Mouse (Mus musculus) embryonic facial prominence, embryonic 10.5 days (tissue): Measurements from ENCODE around the gene Tex29. TPM values are rescaled to one million over a fixed set of nuclear protein-coding genes. Genes with fewer than 3 reads are reported as not detected.

Experiments
- DNase-seq: peaks from one replicate; pipeline ENCODE4 v3.0.0-alpha.2; 2017; ENCODE audit warnings: low spot score
- H3K27ac ChIP-seq: fragments of 300-500 bp; sonication (generic); replicated peaks from 2 replicates; pipeline ENCODE4 v1.5.1; 2016; ENCODE audit warnings: mild to moderate bottlenecking
- H3K27me3 ChIP-seq: fragments of 300-500 bp; sonication (generic); replicated peaks from 2 replicates; pipeline ENCODE4 v1.6.1; 2016; ENCODE audit warnings: low read depth, mild to moderate bottlenecking; ENCODE audit not compliant: poor library complexity, severe bottlenecking
- H3K36me3 ChIP-seq: fragments of 300-500 bp; sonication (generic); replicated peaks from 2 replicates; pipeline ENCODE4 v1.6.1; 2016; ENCODE audit warnings: mild to moderate bottlenecking, moderate library complexity
- H3K4me1 ChIP-seq: fragments of 300-500 bp; sonication (generic); 2 replicates; pipeline ENCODE4 v1.6.1; 2016
- H3K4me3 ChIP-seq: fragments of 300-500 bp; sonication (generic); 2 replicates; pipeline ENCODE4 v1.5.1; 2016; ENCODE audit warnings: mild to moderate bottlenecking, moderate library complexity
- H3K9me3 ChIP-seq: fragments of 300-500 bp; sonication (generic); 2 replicates; pipeline ENCODE4 v1.6.1; 2016; ENCODE audit warnings: mild to moderate bottlenecking
- WGBS: fragments of 180-500 bp; shearing (Covaris S2); methylation state at CpG from one replicate; pipeline ENCODE4 v1.1.7; 2016; 5-methylcytosine and 5-hydroxymethylcytosine counted together
- polyA plus RNA-seq: library from polyadenylated mRNA; unstranded; fragments of >200 nt; fragmentation: Nextera tagmentation; extraction: Ambion mirVana; gene quantifications from 2 replicates; pipeline ENCODE4 v1.2.1, GENCODE M21; 2016

Gene Tex29
- polyA plus RNA-seq: not detected in 2 replicates

- WGBS: 83% methylated on average over 5 of the region's 5 CpGs
- DNase-seq: no peak
- Histone ChIP-seq H3K4me1 (peaks cover 12% of the 10 kb centered on the region), H3K9me3 (no peaks in the 10 kb centered on the region), H3K27ac (no peak within 1 kb of the TSS), H3K36me3 (peaks cover 9% of the 10 kb centered on the region), H3K27me3 (no peaks in the 10 kb centered on the region), H3K4me3 (no peak within 1 kb of the TSS)
Observed at GRCm38 (mm10) chr8:11840174-11840573, at the start of gene Tex29. Gene Tex29 (plus strand): TSS chr8:11840474.

- H3K27ac ChIP-seq: no peak overlapping the region
- H3K4me1 ChIP-seq: no peaks in the 10 kb centered on the region
- DNase-seq: no peak
- H3K9me3 ChIP-seq: no peaks in the 10 kb centered on the region
- no peaks in the 10 kb centered on the region for H3K27me3 ChIP-seq
- H3K4me3 ChIP-seq: no peak overlapping the region
- H3K36me3 ChIP-seq: peaks cover 82% of the 10 kb centered on the region
Observed at GRCm38 (mm10) chr8:11794956-11795355, 45.3 kb upstream of the Tex29 start.

DNA sequence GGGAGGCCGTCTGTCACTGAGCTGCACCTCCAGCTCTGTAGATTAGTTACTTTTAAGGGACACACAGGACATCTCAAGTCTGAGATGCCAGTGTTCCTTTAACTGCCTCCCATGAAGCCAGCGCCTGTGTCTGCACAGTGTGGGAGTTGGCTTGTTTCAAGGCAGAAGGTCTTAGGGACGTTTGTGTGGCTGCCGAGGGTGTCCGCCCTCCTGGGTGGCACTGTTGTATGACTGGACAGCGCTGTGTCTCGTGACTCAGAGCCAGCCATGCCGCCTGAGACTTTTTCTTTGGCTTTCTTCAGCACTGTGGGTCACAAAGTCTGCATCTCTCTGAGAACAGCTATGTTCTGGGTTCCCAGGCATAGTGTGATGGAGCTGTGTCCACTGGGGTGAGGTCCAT, 43.1 kb upstream of the Tex29 start:
- no peak overlapping the region for H3K27ac ChIP-seq
- H3K27me3 ChIP-seq: no peaks in the 10 kb centered on the region
- H3K4me3 ChIP-seq: no peak overlapping the region
- no peaks in the 10 kb centered on the region for H3K4me1 ChIP-seq
- H3K36me3 ChIP-seq: peaks cover 78% of the 10 kb centered on the region
- DNase-seq: no peak
- 86% methylated on average over 8 of the region's 8 CpGs for WGBS
- no peaks in the 10 kb centered on the region for H3K9me3 ChIP-seq

GRCm38 (mm10) chr8:11797729-11798479, 42.4 kb upstream of the Tex29 start:
- Histone ChIP-seq H3K4me3 (no peak overlapping the region), H3K36me3 (peaks cover 78% of the 10 kb centered on the region), H3K27ac (no peak overlapping the region), H3K27me3 (no peaks in the 10 kb centered on the region), H3K4me1 (no peaks in the 10 kb centered on the region), H3K9me3 (no peaks in the 10 kb centered on the region)
- DNase-seq: no peak
- 81% methylated on average over 14 of the region's 14 CpGs for WGBS

GRCm38 (mm10) chr8:11798480-11798867, 41.8 kb upstream of the Tex29 start:
- DNase-seq: no peak
- H3K4me1 ChIP-seq: no peaks in the 10 kb centered on the region
- H3K9me3 ChIP-seq: no peaks in the 10 kb centered on the region
- peaks cover 78% of the 10 kb centered on the region for H3K36me3 ChIP-seq
- H3K27ac ChIP-seq: no peak overlapping the region
- no peak overlapping the region for H3K4me3 ChIP-seq
- 86% methylated on average over 4 of the region's 4 CpGs for WGBS
- H3K27me3 ChIP-seq: no peaks in the 10 kb centered on the region

GRCm38 (mm10) chr8:11799098-11799497, 41.2 kb upstream of the Tex29 start:
- Histone ChIP-seq H3K27ac (no peak overlapping the region), H3K27me3 (no peaks in the 10 kb centered on the region), H3K36me3 (peaks cover 83% of the 10 kb centered on the region), H3K4me3 (no peak overlapping the region), H3K9me3 (no peaks in the 10 kb centered on the region), H3K4me1 (no peaks in the 10 kb centered on the region)
- no peak for DNase-seq
- 89% methylated on average over 3 of the region's 3 CpGs for WGBS

- 95% methylated on average over 7 of the region's 7 CpGs for WGBS
- no peak for DNase-seq
- peaks cover 89% of the 10 kb centered on the region for H3K36me3 ChIP-seq
- H3K4me1 ChIP-seq: no peaks in the 10 kb centered on the region
- no peaks in the 10 kb centered on the region for H3K9me3 ChIP-seq
- H3K4me3 ChIP-seq: no peak overlapping the region
- H3K27me3 ChIP-seq: no peaks in the 10 kb centered on the region
- H3K27ac ChIP-seq: no peak overlapping the region
Observed at GRCm38 (mm10) chr8:11800481-11800880, 39.8 kb upstream of the Tex29 start.

GRCm38 (mm10) chr8:11801571-11801970, 38.7 kb upstream of the Tex29 start:
- H3K27me3 ChIP-seq: no peaks in the 10 kb centered on the region
- H3K9me3 ChIP-seq: no peaks in the 10 kb centered on the region
- H3K36me3 ChIP-seq: peaks cover 89% of the 10 kb centered on the region
- 81% methylated on average over 8 of the region's 8 CpGs for WGBS
- H3K4me1 ChIP-seq: no peaks in the 10 kb centered on the region
- H3K27ac ChIP-seq: no peak overlapping the region
- no peak overlapping the region for H3K4me3 ChIP-seq
- no peak for DNase-seq

DNA sequence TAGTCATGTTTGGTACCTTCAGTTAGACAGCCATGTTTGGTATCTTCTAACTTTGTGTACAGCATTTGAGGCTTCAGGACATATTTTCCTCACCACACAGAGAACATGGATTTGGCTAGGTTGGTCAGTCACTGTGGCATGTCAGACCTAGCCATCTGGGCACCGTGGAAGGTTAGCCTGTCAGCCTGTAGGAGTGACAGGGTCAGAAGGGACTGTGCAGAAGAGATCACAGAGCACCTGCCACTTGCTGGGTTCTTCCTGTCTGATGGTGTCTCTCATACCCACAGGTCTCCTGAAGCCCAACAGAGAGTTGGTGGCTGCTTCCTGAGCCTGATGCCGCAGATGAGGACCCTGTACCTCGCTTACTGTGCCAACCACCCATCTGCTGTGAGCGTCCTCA, 35.4 kb upstream of the Tex29 start:
- Histone ChIP-seq H3K27ac (no peak overlapping the region), H3K27me3 (no peaks in the 10 kb centered on the region), H3K4me3 (no peak overlapping the region), H3K4me1 (no peaks in the 10 kb centered on the region), H3K36me3 (peaks cover 96% of the 10 kb centered on the region), H3K9me3 (no peaks in the 10 kb centered on the region)
- 95% methylated on average over 4 of the region's 4 CpGs for WGBS
- no peak for DNase-seq

- Histone ChIP-seq H3K4me1 (no peaks in the 10 kb centered on the region), H3K27me3 (no peaks in the 10 kb centered on the region), H3K9me3 (no peaks in the 10 kb centered on the region), H3K36me3 (peaks cover 99% of the 10 kb centered on the region), H3K27ac (no peak overlapping the region), H3K4me3 (no peak overlapping the region)
- DNase-seq: no peak
- 92% methylated on average over 6 of the region's 6 CpGs for WGBS
Observed at GRCm38 (mm10) chr8:11806252-11806651, 34.0 kb upstream of the Tex29 start.

DNA sequence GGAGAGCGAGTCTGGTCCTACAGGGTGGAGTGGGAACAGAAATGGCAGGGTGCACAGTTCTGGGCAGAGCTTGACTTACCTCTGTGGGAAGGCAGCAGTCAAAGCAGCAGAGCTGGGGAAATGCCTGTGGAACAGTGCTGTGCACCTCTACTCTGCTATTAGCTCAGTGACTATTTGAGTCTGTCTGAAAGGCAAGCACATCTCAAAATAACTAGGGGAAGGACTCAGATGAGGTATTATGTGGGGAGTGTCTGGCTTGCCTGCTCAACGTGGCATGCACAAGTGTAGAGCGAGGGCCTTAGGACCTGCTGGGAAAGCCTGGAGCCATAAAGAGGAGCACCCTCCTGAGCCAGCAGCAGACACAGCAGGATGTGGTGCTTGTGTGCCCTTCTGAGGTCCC, 32.9 kb upstream of the Tex29 start:
- Histone ChIP-seq H3K27me3 (no peaks in the 10 kb centered on the region), H3K27ac (no peak overlapping the region), H3K9me3 (no peaks in the 10 kb centered on the region), H3K4me3 (no peak overlapping the region), H3K4me1 (no peaks in the 10 kb centered on the region), H3K36me3 (peaks cover 100% of the 10 kb centered on the region)
- 87% methylated on average over 3 of the region's 3 CpGs for WGBS
- DNase-seq: no peak

DNA sequence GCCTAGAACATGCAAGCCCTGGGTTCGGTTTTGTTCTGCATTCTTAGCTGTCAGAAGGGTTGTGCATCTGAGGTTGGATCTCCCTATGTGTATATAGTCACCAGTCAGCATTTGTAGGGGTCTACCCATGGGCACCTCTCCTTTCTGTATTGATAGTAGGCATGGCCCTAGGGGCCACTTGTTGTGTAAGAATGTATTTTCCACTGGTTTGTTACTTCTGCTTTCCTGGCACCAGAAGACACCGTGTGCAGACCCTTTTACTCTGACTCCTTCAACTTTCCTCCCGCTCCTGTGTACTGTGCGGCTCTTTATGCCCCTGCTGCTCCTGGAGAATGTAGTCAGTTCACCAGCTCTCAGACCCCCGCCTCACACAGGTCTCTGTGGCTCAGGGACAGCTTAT, 32.2 kb upstream of the Tex29 start:
- WGBS: 95% methylated on average over 5 of the region's 5 CpGs
- H3K4me1 ChIP-seq: no peaks in the 10 kb centered on the region
- no peak for DNase-seq
- no peaks in the 10 kb centered on the region for H3K27me3 ChIP-seq
- H3K27ac ChIP-seq: no peak overlapping the region
- no peak overlapping the region for H3K4me3 ChIP-seq
- H3K9me3 ChIP-seq: no peaks in the 10 kb centered on the region
- H3K36me3 ChIP-seq: peaks cover 100% of the 10 kb centered on the region

GRCm38 (mm10) chr8:11810426-11810825, 29.8 kb upstream of the Tex29 start:
- 90% methylated on average over 5 of the region's 5 CpGs for WGBS
- no peak for DNase-seq
- Histone ChIP-seq H3K36me3 (peaks cover 100% of the 10 kb centered on the region), H3K4me3 (no peak overlapping the region), H3K27me3 (no peaks in the 10 kb centered on the region), H3K9me3 (no peaks in the 10 kb centered on the region), H3K27ac (no peak overlapping the region), H3K4me1 (no peaks in the 10 kb centered on the region)
